Mouse (Mus musculus): Measurements from ENCODE around the gene Cebpg. TPM values are rescaled to one million over a fixed set of nuclear protein-coding genes. Genes with fewer than 3 reads are reported as not detected.

Gene Cebpg
- total and polyA plus RNA-seq, 3 experiments = 26.9 to 63.1 (median 33.9) TPM

GRCm38 (mm10) chr7:35000839-35001238 is 55.5 kb downstream of the Cebpg start:
- Histone ChIP-seq H3K36me3 (replicated peaks) (peaks cover 22% of the 10 kb centered on the region), H3K4me3 (ENCODE audit: low read depth, low read length) (no peak overlapping the region), H3K4me1 (ENCODE audit: insufficient read depth, low read depth, low read length) (no peaks in the 10 kb centered on the region), H3K9me3 (replicated peaks) (no peaks in the 10 kb centered on the region), H3K27me3 (ENCODE audit: insufficient read depth, low read length) (no peaks in the 10 kb centered on the region)
- DNase-seq (ENCODE audit: low spot score) (peak; percentile 22), ATAC-seq (ENCODE audit: extremely low read depth, insufficient number of reproducible peaks, low FRiP score, poor library complexity, severe bottlenecking) (peak; percentile 34; the same call in 1 of the 2 replicates)
- TF ChIP-seq GATA1 (IDR thresholded peaks at IDR 0.05; ENCODE audit: borderline replicate concordance, low read length) (no peak), GATA2 (IDR thresholded peaks at IDR 0.05; ENCODE audit: borderline replicate concordance, low read depth, low read length) (no peak), TAL1 (conservative IDR thresholded peaks at IDR 0.05; ENCODE audit: low read depth, low read length) (no peak), POLR2AphosphoS5 (IDR thresholded peaks at IDR 0.05; ENCODE audit: insufficient replicate concordance, low read depth, low read length) (no peak), CTCF (IDR thresholded peaks at IDR 0.05; ENCODE audit: low read depth, low read length) (peak; percentile 70)

Other genes starting within 250 kb of the Cebpg start
- not detected in 2 replicates for gene Chst8, start 243.9 kb downstream of the Cebpg start, total RNA-seq (2014; fragmentation: Nextera tagmentation)
- gene Chst8, start 243.9 kb downstream of the Cebpg start, total RNA-seq (2017) = 0.06 and 0.22 TPM in 2 replicates
- gene Chst8, start 243.9 kb downstream of the Cebpg start, polyA plus RNA-seq (2012) = not detected in 2 replicates
- 12.2 and 12.7 TPM in 2 replicates for gene Pepd, start 144.2 kb downstream of the Cebpg start, total RNA-seq (2014; fragmentation: Nextera tagmentation)
- 51.0 and 53.2 TPM in 2 replicates for gene Pepd, start 144.2 kb downstream of the Cebpg start, total RNA-seq (2017)
- 10.0 and 11.1 TPM in 2 replicates for gene Pepd, start 144.2 kb downstream of the Cebpg start, polyA plus RNA-seq (2012)
- gene Cebpa, start 62.7 kb upstream of the Cebpg start, total RNA-seq (2014; fragmentation: Nextera tagmentation) = not detected in 2 replicates
- gene Cebpa, start 62.7 kb upstream of the Cebpg start, total RNA-seq (2017) = not detected in 2 replicates
- 0.02 and 0.04 TPM in 2 replicates for gene Cebpa, start 62.7 kb upstream of the Cebpg start, polyA plus RNA-seq (2012)
- gene Slc7a10, start 129.8 kb upstream of the Cebpg start, total RNA-seq (2014; fragmentation: Nextera tagmentation) = not detected in 2 replicates
- 0.22 TPM in 1 of 2 replicates, not detected in the other for gene Slc7a10, start 129.8 kb upstream of the Cebpg start, total RNA-seq (2017)
- gene Slc7a10, start 129.8 kb upstream of the Cebpg start, polyA plus RNA-seq (2012) = not detected in 2 replicates
- gene Lrp3, start 158.9 kb upstream of the Cebpg start, total RNA-seq (2014; fragmentation: Nextera tagmentation) = not detected in 2 replicates
- 0.06 and 0.16 TPM in 2 replicates for gene Lrp3, start 158.9 kb upstream of the Cebpg start, total RNA-seq (2017)
- not detected in 2 replicates for gene Lrp3, start 158.9 kb upstream of the Cebpg start, polyA plus RNA-seq (2012)

All from G1E (cell line).